Mouse (Mus musculus): ENCODE data around the gene Dynlt1b.
"Not testable (repeated sequence)": the region's sequence is repeated elsewhere in the genome, so short reads cannot be mapped to it uniquely, and the experiment has no call there.

Gene Dynlt1b

DNA sequence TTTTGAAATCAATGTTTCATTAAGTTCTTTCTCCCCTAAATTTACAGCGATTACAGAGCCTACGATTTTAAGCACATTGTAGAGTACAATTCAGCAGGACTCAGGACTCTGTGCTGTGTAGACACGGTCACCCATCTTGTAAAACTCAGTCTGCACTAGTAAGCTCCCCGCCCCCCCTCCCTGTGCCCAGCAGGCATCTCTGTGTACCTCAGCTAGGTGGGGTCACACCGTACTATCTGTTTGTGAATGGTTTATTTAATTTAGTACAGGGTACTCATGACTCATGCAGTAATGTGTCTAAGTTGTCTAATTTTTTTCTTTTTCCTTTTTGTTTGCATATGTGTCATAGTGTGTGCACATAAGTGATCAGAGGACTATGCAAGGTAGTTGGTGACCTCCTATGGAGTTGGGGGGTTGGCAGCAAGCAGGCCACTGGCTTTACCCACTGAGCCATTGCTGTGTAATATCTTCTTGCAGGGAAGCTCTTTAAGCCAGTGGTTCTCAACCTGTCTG lies 31.2 kb downstream of the Dynlt1b start:
- DNase-seq (ENCODE audit: low spot score in 2 of 2): not testable (repeated sequence)

DNA sequence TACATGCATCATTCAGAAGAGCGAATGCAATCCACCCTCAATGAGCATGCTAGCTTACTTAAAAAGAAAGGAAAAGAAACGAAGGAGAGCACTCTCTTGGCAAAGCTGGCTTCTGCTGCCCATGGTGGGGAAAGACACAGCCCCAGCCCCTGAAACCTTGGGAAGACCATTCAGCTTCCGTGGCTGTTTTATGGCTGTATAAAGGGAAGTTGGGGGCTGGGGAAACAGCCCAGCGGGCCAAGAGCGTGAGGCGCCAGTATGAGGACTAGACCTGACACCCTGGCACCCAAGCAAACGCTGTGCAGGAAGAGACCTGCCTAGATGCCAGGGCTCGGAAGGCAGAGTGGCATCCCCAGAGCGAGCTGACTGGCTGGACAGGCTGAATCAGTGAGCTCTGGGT lies 35.8 kb downstream of the Dynlt1b start:
- DNase-seq (ENCODE audit: low spot score in 2 of 2): not testable (repeated sequence)

DNA sequence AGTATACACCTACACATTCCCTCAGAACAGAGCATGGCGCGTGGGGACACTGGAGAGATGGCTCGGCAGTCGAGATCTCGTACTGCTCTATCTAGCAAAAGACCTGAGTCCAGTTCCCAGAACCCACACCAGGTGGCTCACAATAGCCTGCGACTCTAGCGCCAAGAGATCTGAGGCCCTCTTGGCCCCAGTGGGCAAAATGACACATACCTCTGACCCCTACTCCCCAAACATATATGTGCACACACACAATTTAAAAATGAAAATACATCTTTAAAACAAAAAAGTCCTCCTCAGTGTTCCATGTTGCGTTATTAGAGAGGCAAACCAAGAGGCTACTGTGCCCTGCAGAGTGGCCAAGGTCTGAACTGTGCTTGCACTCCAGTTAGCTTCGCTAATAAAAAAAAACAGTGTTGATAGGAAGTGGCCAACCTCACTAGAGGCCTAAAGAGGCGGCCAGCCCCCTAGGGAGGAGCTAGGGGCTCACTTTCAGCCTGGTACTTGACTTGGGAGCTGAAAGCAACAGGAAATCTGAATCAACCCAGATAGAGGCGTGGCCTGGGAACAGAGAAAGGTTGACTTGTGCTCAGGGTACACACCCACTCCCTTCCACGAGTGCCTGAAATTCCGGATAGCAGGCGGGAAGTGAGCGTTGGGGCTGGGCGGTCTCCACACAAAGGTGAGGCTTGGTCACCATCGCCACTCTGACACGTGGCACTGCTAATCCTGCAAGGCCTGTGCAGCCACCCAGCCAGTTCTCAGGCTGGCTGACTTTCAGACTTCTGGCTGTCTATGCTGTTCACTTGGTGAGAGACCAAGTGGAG lies 37.9 kb downstream of the Dynlt1b start:
- not testable (repeated sequence) for DNase-seq (ENCODE audit: low spot score in 2 of 2)

DNA sequence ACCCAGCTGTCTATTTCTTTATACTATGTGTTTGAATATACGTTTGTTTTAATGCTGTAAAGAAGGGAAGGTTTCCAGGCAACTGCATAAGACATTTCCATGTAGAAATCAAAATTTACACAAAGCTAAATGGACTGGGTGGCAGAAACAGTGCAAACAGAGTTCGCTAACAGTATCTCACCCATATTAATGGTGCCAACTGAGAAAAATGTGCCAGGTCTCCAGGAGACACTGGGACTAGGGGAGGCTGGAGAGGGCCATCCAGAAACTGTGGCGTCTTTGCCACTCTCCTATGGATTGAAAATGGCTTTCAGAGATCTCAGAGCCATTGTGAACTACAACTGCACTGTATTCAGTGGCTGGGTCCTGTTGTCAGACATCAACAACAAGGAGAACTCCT lies 40.1 kb downstream of the Dynlt1b start:
- not testable (repeated sequence) for DNase-seq (ENCODE audit: low spot score in 2 of 2)

DNA sequence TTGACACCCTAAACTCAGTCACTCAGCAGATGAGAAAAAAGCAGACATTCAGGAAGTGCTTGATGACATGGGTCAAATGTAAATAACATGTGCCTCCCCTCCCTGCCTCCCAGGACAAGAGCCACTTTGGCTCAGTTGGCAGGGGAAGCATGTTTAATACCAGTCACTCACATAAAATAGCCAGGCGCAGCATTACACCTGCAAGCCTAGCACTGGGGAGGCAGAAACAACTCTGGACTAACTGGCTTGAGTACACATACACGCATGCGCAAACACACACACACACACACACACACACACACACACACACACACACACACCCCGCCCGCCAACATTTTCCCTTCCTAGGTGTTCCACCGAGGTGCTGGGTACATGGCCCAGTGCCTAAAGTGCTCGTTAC lies 40.8 kb downstream of the Dynlt1b start:
- not testable (repeated sequence) for DNase-seq (ENCODE audit: low spot score in 2 of 2)

DNA sequence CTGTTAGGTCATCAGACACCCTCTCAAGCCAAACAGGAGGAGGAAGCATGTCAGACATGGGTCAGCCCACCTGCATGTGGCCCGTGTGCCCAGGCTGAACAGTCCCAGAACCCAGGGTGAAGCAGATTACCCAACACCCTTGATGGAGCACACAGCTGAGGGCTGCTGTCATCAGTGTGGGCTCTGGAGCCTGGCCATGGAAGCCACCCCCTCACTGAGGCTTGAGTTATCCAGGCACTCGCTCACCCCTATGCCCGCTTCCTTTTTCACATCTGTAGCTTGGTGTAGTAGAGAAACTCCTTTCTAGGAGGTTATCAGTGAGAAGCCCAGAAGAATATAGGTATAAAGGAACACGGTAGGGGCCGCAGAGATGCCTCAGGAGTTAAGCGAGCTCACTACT lies 45.4 kb downstream of the Dynlt1b start:
- DNase-seq (ENCODE audit: low spot score in 2 of 2): not testable (repeated sequence)

DNA sequence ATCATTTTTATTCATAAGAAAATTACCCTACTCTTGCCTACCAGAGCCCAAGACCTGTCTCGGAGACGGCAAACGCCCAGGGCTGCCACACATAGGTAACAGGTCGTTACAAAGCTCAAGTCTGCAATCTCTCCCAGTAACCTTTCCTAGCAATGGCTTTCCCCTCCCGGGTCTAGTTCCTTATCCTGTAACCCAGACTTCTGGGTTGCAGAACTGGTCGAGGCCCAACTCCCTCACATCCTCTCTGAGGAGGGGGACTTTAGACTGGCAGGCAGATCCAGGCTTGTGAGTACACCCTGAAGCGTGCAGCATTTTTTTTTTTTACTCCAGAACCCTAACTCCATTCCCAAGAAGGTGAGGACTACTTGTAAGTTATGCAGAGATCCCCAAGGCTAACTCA lies 46.0 kb downstream of the Dynlt1b start:
- not testable (repeated sequence) for DNase-seq (ENCODE audit: low spot score in 2 of 2)

DNA sequence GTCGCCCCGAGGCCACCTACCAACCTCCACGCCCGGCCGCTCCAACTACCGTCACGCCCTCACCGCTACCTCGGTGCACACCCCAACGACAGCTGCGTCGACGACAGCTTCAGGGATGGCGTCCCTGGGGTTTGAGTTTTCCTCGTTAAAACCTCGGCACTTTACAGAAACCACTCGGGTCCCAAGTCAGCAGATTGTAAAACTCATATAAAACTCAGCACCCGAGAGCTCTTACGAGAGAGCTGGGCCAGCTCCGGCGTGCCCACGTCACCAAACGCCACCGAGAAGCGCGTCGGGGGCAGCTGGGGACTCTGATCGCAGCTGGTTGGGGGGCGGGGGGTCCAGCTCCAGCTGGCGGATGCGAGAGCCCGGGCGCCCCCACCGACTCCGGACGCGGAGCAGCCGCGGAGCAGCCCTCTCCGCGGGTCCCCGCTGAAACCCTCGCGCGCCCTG lies 46.6 kb downstream of the Dynlt1b start:
- DNase-seq (ENCODE audit: low spot score in 2 of 2): not testable (repeated sequence)

DNA sequence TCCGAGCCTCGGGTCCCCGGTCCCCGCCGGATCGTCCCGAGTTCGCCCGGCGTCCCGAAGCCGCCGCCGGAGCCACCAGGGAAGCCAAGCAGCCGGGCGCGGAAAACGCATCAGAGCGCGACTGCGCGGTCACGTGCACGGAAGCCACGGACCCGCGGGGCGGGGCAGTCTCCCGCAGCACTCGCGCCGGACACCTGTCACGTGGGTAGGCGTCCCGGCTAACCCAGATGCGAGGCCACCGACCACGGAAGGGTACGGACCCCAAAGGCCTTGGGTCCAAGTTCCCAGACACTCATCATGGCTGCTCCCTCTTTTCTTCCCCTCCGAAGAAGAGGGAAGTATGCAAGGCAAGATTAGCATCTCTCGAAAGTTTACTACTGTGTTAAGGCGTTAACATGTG lies 47.1 kb downstream of the Dynlt1b start:
- not testable (repeated sequence) for DNase-seq (ENCODE audit: low spot score in 2 of 2)

DNA sequence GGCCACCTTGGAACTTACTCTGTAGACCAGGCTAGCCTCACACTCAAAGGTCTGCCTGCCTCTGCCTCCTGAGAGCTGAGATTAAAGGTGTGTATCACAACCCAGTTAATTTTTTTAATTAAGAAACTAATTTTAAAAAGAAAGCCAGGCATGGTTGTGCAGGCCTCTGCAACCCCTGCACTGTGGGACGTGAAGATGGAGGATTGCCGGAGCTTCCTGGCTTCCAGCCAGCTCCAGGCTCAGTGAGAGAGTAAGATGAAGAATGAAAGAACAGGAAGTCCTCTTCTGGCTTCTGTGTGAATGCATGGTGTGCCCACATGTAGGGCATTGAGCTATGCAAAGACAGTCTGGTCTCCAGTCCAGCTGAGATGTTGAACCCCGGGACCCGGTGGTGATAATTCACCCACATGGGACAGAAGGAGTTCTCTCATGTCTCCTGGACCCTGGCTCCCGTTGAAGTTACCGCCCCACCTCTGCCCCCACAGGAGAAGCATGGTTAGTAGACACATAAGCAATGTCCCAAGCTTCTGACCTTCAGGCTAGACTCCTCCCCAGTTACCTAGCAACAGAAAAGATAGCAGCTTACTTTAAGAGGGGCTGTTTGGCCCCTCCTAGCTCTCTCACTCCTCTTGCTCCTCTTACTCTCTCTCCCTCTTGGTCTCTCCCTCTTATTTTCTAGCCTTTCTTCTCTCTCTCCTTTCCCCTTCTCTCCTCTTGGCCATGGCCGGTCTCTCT lies 51.1 kb downstream of the Dynlt1b start:
- DNase-seq (ENCODE audit: low spot score in 2 of 2): not testable (repeated sequence)

DNA sequence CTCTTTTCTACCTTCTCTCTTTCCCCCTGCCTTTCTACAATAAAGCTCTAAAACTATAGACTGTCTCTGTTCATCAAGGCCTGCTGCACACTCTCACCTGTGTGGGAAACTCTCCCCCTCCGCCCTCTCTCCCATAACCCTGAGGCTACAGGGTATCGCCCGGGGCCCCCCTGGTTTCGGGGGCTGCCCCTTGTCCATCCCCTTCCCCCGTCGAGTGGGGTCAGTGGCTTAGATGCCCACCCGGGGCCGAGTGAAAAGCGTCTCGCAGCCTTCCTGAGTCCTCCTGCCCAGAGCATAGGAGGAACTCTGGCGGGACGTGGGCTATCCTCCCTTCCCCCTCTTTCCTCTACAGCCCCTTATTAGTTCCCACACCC lies 51.7 kb downstream of the Dynlt1b start:
- not testable (repeated sequence) for DNase-seq (ENCODE audit: low spot score in 2 of 2)

DNA sequence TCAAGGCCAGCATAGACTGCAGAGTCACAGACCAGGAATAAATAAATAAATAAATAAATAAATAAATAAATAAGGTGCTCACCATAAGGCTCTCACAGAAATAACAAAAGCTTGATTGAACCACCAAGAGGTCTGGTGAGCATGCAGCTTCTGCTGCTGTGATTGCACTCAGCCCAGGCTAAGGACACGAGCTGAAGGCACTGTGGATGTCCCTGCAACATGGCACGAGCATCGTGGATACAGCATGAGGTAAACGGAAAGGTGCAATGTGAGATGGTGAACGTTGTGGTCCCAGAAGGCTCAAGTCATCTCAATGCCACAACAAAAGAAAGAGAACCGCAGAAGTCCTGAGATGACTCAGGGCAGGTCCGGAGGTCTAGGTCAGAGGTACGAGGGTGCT lies 52.3 kb downstream of the Dynlt1b start:
- DNase-seq (ENCODE audit: low spot score in 2 of 2): not testable (repeated sequence)
